Mouse (Mus musculus): ENCODE measurements at regions not wholly inside any gene's neighbourhood (a gene's known extent, or its start where the extent isn't known, plus 50 kb on each side); places are given as distances from the start of the nearest gene placed in this dataset.

DNA sequence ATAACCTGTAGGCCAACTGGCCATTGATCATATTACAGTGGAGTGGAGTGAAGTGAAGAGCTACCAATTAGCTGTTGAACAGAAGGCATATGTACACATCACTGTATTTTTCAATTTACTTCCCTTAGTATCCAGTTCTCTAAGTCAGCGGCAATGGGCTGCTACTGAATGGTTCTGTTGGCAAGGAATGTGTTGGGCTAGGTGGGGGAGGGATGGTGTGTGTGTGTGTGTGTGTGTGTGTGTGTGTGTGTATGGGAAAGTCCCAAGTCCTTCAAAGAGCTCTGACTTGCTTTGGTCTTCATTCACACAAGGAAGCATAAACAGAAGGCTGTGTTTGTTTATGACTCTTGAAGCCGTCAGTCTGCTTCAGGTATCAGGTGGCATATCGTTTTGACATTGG lies 213.0 kb upstream of the Krr1 start:
- Histone ChIP-seq H3K27me3 (no peaks in the 10 kb centered on the region), H3K4me3 (no peak overlapping the region), H3K4me2 (replicated peaks) (no peak overlapping the region), H3K9me3 (no peaks in the 10 kb centered on the region), H3K27ac (no peak overlapping the region), H3K4me1 (no peaks in the 10 kb centered on the region; the same call in 1 of the 2 replicates), H3K9ac (no peak overlapping the region), H3K36me3 (no peaks in the 10 kb centered on the region)
- WGBS: 64% methylated on average over 3 of the region's 3 CpGs
- no peak for ATAC-seq (ENCODE audit: insufficient number of reproducible peaks, insufficient read depth, low FRiP score, low TSS enrichment)

DNA sequence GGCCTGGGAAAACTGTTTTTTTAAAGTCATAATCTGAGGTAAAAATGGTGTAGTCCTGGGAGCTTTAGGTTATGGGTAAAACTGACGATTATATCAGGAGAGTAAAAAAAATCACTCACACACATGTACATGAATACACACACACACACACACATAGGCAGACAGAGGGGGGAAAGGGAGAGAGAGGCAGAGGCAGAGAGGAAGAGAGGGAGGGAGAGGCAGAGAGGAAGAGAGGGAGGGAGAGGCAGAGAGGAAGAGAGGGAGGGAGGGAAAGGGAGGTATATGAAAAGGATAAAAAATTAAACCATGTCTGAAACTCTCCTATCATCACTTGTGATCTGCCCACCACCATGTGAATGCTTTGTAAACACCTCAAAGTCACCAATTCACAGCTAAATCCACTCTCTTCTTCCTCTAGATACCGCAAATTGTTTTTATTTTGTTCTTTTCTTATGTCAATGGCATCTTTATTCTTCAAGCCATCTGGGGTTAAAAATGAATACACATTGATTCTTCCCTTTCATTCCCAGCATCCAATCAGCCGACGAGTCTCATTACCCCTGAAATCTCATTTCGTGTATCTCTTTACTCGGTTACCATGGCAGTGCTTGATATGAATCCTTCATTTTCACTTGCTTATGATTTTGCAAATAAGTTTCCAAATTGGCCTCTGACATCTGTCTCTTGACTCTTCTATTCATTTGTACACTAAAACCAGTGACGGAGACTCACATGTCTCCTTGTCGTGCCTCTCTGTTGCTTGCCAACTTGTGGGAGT lies 209.5 kb upstream of the Krr1 start:
- no peaks in the 10 kb centered on the region for H3K9me3 ChIP-seq
- WGBS: 88% methylated on average over 8 of the region's 8 CpGs
- no peaks in the 10 kb centered on the region for H3K36me3 ChIP-seq
- H3K4me2 ChIP-seq (replicated peaks): no peak overlapping the region
- no peaks in the 10 kb centered on the region for H3K27me3 ChIP-seq
- H3K9ac ChIP-seq: no peak overlapping the region
- H3K4me1 ChIP-seq: no peaks in the 10 kb centered on the region; the same call in 1 of the 2 replicates
- no peak overlapping the region for H3K27ac ChIP-seq
- ATAC-seq (ENCODE audit: insufficient number of reproducible peaks, insufficient read depth, low FRiP score, low TSS enrichment): no peak
- H3K4me3 ChIP-seq: no peak overlapping the region

DNA sequence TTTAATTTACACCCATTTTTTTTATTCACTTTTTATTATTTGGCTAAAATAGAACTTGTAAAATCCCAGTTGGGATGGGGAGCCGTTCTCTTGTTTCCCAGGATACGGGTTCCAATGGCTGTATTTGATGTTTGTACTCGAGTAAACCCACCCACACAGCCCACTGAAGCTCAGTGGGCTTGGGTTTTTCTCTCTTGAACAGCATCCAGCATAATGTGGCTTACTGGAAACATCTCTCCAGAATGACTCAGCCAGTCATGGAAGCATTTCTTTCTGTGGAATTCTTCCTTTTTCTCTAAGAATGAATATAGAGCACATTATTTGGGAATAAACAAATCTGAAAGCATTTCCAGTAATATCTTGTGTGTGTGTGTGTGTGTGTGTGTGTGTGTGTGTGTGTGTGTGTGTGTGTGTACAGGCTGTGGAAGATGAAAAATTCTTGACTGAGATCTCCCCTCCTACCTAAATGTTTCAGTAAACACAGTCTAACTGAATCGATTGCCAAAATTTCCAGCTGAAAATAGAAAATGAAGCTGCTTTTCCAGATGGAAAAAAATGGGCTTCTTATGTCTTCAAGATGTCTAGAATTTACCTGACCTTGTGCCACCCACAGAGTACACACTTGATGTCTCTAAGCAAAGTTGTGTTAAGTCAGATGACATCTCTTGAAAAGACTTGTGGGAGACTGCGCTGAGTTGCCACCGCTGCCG lies 205.3 kb upstream of the Krr1 start:
- no peak for ATAC-seq (ENCODE audit: insufficient number of reproducible peaks, insufficient read depth, low FRiP score, low TSS enrichment)

DNA sequence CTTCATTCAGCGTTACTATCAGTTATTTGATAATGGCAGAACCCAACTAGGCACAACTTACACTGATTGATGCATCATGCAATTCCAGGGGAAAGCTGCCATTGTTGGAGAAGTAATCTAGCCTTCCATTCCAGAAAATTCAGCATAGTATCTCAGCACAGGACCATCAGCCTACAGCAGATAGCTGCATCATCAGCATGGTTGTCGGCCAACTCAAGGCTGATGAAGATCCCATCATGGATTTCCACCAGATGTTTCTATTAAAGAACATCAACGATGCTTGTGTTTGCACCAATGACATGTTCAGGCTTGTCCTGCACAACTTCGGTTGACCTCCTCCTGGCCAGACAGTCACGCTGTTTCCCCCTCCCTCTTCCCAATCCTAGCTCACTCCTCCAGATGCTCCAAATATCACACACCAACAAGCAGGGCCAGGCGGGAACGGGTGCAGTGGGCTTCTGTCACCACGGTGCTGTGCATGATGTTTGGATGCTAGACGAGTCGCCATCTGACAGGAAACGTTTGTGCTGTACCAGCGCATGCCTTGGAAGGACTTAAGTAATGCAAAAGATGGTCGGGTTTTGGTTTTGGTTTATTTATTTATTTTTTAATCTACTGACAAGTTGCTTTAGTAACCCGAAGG lies 204.5 kb upstream of the Krr1 start:
- no peak for ATAC-seq (ENCODE audit: insufficient number of reproducible peaks, insufficient read depth, low FRiP score, low TSS enrichment)
- H3K9me3 ChIP-seq: no peaks in the 10 kb centered on the region
- WGBS: 82% methylated on average over 14 of the region's 14 CpGs
- no peak overlapping the region for H3K27ac ChIP-seq
- H3K4me3 ChIP-seq: no peak overlapping the region
- no peaks in the 10 kb centered on the region for H3K36me3 ChIP-seq
- H3K27me3 ChIP-seq: no peaks in the 10 kb centered on the region
- H3K4me2 ChIP-seq (replicated peaks): no peak overlapping the region
- no peak overlapping the region for H3K9ac ChIP-seq
- H3K4me1 ChIP-seq: peaks cover 4% of the 10 kb centered on the region; the same call in 1 of the 2 replicates

More for the DNA sequence above, 205.3 kb upstream of the Krr1 start:
- H3K4me1 ChIP-seq: peaks cover 4% of the 10 kb centered on the region; the same call in 1 of the 2 replicates
- no peaks in the 10 kb centered on the region for H3K36me3 ChIP-seq
- no peaks in the 10 kb centered on the region for H3K27me3 ChIP-seq
- WGBS: 86% methylated on average over 7 of the region's 7 CpGs
- H3K27ac ChIP-seq: no peak overlapping the region
- H3K9me3 ChIP-seq: no peaks in the 10 kb centered on the region
- H3K9ac ChIP-seq: no peak overlapping the region
- no peak overlapping the region for H3K4me2 ChIP-seq (replicated peaks)
- H3K4me3 ChIP-seq: no peak overlapping the region

DNA sequence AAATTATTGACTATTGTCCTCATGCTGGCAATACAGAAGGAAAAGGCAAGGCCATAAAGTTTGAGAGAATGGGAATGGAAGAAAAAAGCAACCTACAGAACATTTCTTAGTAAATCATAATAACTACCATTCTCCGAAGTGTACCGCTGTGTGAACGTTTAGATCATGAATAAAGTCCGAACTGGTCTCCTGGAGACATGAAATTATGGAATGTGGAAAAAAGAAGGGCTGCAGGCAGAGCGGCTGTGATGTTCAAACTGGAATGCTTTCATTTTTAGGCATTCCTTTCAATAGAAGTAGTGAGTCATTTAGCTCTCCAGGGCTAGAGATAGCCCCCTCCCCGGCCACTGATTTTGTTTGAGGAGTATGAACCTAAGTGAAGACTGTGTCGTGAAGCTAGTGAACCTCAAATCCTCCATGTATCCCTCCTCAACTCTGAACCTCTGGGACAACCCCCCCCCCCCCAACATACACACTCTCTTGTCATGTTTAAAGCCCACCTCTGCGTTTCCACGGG lies 202.9 kb upstream of the Krr1 start:
- H3K9me3 ChIP-seq: no peaks in the 10 kb centered on the region
- 78% methylated on average over 9 of the region's 9 CpGs for WGBS
- H3K4me1 ChIP-seq: peaks cover 4% of the 10 kb centered on the region; the same call in 1 of the 2 replicates
- ATAC-seq (ENCODE audit: insufficient number of reproducible peaks, insufficient read depth, low FRiP score, low TSS enrichment): no peak
- no peak overlapping the region for H3K27ac ChIP-seq
- no peaks in the 10 kb centered on the region for H3K27me3 ChIP-seq
- H3K4me2 ChIP-seq (replicated peaks): no peak overlapping the region
- no peak overlapping the region for H3K9ac ChIP-seq
- H3K36me3 ChIP-seq: no peaks in the 10 kb centered on the region
- H3K4me3 ChIP-seq: no peak overlapping the region

DNA sequence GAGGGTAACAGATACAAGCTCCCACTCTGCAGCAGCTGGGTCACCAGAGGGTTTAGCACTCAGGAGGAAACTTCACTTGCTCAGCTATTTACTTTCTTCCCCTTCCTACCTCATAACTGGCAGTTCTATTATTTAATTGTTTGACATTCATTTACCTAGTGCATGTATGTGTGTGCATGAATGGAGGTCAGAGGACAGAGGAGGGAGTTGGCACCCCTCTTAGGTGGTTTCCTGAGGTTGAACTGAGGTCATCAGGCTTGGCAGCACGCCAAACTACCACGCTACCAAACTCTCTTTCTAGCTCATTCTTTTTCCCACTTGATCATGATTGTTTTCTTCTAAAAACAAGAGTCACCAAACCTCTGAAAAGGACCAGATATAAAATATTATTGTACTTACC lies 202.4 kb upstream of the Krr1 start:
- no peaks in the 10 kb centered on the region for H3K9me3 ChIP-seq

DNA sequence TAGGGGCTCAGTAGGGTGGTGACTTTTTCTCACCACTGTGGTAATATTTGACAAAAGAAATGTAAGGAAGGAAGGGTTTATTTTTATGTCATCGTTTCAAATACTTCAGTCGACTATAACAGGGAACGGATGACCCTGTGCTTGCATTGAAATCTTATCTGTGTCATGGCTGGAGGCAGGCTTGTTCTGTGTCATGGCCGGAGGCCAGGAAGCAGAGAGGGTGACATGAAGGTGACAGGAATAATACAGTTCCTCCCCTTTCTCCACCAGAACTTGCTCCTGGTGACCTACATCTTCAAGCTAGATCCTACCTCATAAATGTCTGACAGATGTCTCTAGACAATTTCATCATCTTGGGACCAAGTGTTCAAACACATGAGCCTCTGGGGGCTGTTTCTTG lies 201.5 kb upstream of the Krr1 start:
- ATAC-seq (ENCODE audit: insufficient number of reproducible peaks, insufficient read depth, low FRiP score, low TSS enrichment): no peak
- H3K27me3 ChIP-seq: no peaks in the 10 kb centered on the region
- 68% methylated on average over 4 of the region's 4 CpGs for WGBS

More for the DNA sequence above, 202.4 kb upstream of the Krr1 start:
- peaks cover 4% of the 10 kb centered on the region; the same call in 1 of the 2 replicates for H3K4me1 ChIP-seq
- H3K4me2 ChIP-seq (replicated peaks): no peak overlapping the region
- WGBS: 82% methylated on average over 2 of the region's 2 CpGs
- H3K36me3 ChIP-seq: no peaks in the 10 kb centered on the region
- H3K9ac ChIP-seq: no peak overlapping the region
- H3K27me3 ChIP-seq: no peaks in the 10 kb centered on the region
- H3K27ac ChIP-seq: no peak overlapping the region
- no peak for ATAC-seq (ENCODE audit: insufficient number of reproducible peaks, insufficient read depth, low FRiP score, low TSS enrichment)
- no peak overlapping the region for H3K4me3 ChIP-seq

DNA sequence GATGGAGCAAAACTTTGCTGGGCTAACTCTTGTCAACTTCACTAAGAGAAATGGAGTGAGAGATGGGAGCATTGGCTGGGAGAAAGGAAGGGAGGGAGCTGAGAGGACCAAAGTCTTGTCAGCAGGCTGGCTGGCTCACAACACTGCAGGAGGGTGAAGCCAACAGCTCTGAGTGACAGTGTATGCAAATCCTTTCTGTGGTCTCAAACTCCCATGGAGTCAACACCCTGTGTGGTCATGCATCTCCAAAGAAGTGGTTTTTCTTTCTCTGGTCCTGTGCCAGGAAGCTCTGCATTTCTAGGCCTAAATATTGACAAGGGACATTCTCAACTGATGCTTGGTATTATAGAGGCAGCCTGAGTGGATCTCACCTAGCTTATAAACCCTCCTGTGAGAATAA lies 194.9 kb upstream of the Krr1 start:
- Histone ChIP-seq H3K4me3 (no peak overlapping the region), H3K4me1 (0 out of 2 replicates have a peak, but pooled peaks cover 7% of the 10 kb centered on the region), H3K9ac (no peak overlapping the region), H3K27ac (no peak overlapping the region), H3K36me3 (no peaks in the 10 kb centered on the region), H3K9me3 (no peaks in the 10 kb centered on the region), H3K4me2 (replicated peaks) (no peak overlapping the region), H3K27me3 (no peaks in the 10 kb centered on the region)
- no peak for ATAC-seq (ENCODE audit: insufficient number of reproducible peaks, insufficient read depth, low FRiP score, low TSS enrichment)

More for the DNA sequence above, 201.5 kb upstream of the Krr1 start:
- no peaks in the 10 kb centered on the region for H3K9me3 ChIP-seq
- no peak overlapping the region for H3K4me3 ChIP-seq
- no peaks in the 10 kb centered on the region for H3K36me3 ChIP-seq
- H3K4me2 ChIP-seq (replicated peaks): no peak overlapping the region
- no peak overlapping the region for H3K9ac ChIP-seq
- peaks cover 4% of the 10 kb centered on the region; the same call in 1 of the 2 replicates for H3K4me1 ChIP-seq
- no peak overlapping the region for H3K27ac ChIP-seq

DNA sequence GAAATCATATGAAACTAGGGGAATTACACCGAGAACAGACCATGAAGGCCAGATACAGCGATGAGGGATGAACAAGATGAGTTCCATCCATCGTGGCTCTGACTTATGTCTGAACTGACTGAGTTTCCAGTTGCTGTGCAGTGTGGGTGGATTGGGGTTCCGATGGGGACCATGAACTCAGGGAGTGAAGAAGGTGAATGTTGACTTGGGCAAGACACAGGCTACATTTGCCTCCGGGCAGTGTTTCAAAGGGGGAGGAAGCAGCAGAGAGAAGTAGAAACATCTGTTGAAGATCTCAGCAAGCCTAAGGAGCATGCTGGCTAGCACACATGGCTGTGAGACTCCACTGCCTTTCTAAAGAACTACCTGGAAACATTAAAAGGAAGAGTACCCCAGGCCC lies 194.4 kb upstream of the Krr1 start:
- no peak for ATAC-seq (ENCODE audit: insufficient number of reproducible peaks, insufficient read depth, low FRiP score, low TSS enrichment)
- no peak overlapping the region for H3K4me2 ChIP-seq (replicated peaks)
- H3K36me3 ChIP-seq: no peaks in the 10 kb centered on the region
- 64% methylated on average over 5 of the region's 5 CpGs for WGBS
- no peaks in the 10 kb centered on the region for H3K9me3 ChIP-seq
- no peak overlapping the region for H3K4me3 ChIP-seq
- H3K9ac ChIP-seq: no peak overlapping the region
- peak overlapping the region; percentile 9; the same call in 1 of the 2 replicates for H3K27ac ChIP-seq
- no peaks in the 10 kb centered on the region for H3K27me3 ChIP-seq
- H3K4me1 ChIP-seq: peaks cover 8% of the 10 kb centered on the region; the same call in 1 of the 2 replicates

DNA sequence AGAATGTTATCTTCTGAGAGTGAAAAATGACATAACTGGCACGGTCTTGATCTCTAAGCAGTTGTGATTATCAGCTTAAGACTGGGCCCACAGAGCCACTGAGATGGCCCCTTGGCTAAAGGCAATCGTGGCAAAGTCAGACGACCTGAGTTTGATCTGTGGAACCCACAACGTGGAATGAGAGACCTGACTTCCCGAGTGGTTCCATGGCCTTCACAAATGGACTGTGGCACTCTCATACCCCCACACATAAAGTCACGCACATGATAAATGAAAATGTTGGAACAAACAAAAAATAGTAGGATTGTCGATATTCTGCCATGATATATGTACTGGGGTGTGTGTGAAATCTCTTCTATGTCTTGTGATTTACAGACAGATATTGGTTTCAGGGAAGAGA lies 192.5 kb upstream of the Krr1 start:
- no peaks in the 10 kb centered on the region for H3K36me3 ChIP-seq
- no peaks in the 10 kb centered on the region for H3K9me3 ChIP-seq
- no peak overlapping the region for H3K4me2 ChIP-seq (replicated peaks)
- no peak overlapping the region for H3K9ac ChIP-seq
- no peaks in the 10 kb centered on the region for H3K27me3 ChIP-seq
- H3K27ac ChIP-seq: no peak overlapping the region
- H3K4me3 ChIP-seq: no peak overlapping the region
- 90% methylated on average over 7 of the region's 7 CpGs for WGBS
- no peak for ATAC-seq (ENCODE audit: insufficient number of reproducible peaks, insufficient read depth, low FRiP score, low TSS enrichment)
- H3K4me1 ChIP-seq: peaks cover 17% of the 10 kb centered on the region; the same call in 1 of the 2 replicates

DNA sequence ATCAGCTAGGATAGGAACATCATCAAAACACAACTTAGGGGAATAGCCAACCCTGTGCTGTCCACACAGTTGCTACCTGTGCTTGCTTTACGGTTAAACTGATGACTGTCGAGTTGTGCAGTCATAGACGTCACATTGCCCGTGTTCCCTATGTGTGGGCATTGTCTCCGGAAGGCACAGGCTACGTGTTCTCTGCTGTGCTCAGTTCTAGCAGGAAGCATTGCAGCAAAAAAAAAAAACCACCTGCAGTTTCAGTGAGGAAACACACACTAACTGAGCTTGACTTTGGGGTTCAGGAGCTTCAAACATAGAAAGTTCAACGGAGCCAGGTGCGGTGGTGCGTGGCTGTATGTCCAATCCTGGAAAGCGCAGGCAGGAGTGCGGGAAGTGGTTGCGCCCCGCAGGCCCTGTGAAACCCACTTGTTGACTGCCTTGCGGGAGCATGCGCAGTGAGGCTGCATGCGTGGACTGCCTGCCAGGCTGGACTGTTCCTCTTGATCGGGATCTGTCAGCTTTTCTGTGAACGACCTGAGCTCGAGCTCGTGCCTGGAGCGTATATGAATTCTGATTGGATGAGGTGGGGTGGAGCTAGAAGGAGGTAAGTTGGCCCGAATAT lies 190.2 kb upstream of the Krr1 start:
- Histone ChIP-seq H3K9me3 (no peaks in the 10 kb centered on the region), H3K4me3 (no peak overlapping the region), H3K4me2 (replicated peaks) (no peak overlapping the region), H3K9ac (no peak overlapping the region), H3K27ac (no peak overlapping the region), H3K4me1 (peaks cover 25% of the 10 kb centered on the region; the same call in 1 of the 2 replicates), H3K27me3 (no peaks in the 10 kb centered on the region), H3K36me3 (no peaks in the 10 kb centered on the region)
- WGBS: 81% methylated on average over 22 of the region's 22 CpGs
- ATAC-seq (ENCODE audit: insufficient number of reproducible peaks, insufficient read depth, low FRiP score, low TSS enrichment): no peak
